Mouse (Mus musculus) kidney, postnatal 10 days (tissue): Measurements from ENCODE around the gene Gjc2.

Experiments used
- DNase-seq: peaks from one replicate; pipeline ENCODE4 v3.0.0; 2021; ENCODE audit warnings: mixed read lengths

Gene Gjc2

DNA sequence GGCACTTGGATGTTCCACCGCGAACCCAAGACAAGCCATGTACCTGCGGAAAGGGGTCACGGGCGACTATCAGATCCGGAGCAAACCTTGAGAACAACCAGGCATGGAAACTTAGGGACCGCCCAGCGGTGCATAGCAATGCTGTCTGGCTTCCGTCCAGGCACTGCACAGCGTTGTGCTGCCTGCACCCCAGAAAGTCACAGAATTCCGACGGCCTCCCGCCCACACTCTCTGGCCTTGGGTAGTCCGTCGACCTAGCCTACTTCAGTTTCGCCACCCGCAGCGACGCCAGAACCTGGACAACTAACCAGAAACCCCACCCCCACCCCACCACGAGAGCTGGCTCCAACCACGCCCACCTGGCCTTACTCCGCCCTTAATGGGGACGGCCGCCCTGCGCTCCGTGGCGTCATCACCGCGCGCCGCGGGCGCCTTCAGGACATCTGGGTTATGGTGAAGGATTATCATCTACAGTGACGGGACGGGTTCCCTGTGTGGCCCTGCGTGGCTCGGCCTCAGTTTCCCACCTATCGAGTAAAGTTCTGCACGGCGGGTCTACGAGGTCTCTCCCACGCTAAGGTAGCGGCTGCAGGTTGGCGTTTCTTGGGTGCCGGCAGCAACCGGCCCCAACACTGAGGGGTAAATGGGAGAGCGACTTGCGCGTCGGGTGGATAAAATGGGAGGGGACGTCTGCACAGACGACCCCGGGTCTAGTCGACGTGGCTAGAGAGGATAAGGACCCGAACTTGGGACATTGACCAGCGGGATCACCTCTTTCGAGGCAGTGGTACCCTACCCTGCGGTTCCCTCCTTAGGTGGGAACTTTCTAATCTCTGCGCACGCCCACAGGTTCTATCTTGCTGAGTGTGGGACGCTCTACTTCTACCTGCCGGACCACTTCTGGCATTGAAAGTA lies 19.3 kb upstream of the Gjc2 start, which contains the start of gene Mrpl55:
TSS of gene Mrpl55 (plus strand) at position 406 of the 915 bp plus-strand sequence.
- DNase-seq = peak; percentile 98

- no peak for DNase-seq
Measured at GRCm38 (mm10) chr11:59201216-59202002, 18.4 kb upstream of the Gjc2 start.

GRCm38 (mm10) chr11:59196230-59196629 lies 13.2 kb upstream of the Gjc2 start:
- no peak for DNase-seq

DNA sequence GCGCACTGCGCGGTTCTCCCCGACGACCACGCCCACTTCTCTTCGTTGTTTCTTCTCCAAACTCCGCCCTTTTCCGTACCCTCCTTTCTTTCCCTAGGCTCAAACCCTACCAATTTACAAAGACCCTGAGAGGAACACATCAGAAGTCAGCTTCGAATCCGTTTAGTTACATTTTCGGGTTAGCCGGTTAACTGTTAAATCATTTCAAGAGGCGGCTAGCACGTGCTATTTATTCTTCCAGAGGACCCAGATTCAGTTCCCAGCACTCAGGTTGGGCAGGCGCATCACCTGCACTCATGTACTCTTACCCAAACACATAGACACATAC lies 9.0 kb upstream of the Gjc2 start, which contains the start of gene Guk1:
TSS of gene Guk1 (minus strand) at position 154 of the 328 bp plus-strand sequence.
- DNase-seq = no peak

DNA sequence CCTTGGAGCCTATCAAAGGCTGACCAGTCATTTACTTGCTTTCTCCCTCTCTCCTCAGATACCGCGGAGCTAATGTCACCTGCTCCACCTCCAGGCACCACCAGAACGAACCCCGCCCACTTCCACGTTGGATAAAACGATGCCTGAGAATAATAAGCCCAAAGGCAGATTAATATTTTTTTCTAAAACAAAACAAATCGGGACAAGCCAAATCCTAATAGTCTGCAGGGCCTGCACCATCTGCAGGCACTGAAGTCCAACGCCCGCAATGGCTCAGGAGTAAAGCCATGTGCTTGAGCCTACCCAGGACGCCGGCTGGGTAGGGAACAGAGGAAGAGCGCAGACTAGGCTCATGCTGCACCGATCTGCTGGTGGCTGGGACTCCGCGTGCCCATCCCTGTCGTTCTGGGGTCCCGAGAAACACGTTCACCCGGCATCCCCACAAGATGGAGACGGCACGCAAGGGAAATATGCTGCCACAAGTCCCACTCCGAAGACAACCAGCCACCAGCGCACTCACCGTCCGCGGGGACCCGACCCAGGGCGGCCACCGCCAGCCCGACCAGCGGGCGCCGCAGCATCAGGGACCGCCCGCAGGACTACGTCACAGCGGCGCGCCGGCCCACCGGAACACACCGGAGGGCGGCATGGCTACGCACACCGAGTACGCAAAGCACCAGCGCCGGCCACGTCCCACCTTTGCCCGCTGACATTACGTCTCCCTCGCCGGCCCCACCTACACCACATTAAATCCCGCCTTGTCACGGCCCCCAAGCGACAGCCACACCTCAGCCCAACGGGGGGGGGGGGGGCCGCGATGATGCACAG lies 8.4 kb upstream of the Gjc2 start:
- DNase-seq = peak; percentile 95

- DNase-seq = no peak
Measured at GRCm38 (mm10) chr11:59187706-59188105, 4.7 kb upstream of the Gjc2 start.

DNA sequence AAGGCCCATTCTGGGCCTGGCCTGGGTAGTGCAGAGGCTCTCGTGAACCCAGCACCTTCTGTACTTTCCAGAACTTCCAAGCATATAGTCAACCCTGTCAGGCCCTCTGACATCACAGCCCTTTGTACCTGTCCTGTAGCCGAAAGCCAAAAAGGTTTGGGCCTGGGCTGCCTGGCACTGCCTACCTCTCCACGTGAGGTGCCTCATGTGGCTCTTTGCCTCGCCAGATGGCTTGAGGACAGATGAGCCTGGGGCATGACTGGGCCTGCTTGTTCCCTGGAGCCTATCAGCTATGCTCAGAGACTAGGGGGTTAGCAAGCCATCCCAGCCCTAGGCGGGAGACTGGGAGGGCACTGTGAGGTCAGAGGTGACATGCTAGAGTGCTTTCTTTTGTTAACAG lies 2.5 kb upstream of the Gjc2 start:
- DNase-seq = no peak

DNA sequence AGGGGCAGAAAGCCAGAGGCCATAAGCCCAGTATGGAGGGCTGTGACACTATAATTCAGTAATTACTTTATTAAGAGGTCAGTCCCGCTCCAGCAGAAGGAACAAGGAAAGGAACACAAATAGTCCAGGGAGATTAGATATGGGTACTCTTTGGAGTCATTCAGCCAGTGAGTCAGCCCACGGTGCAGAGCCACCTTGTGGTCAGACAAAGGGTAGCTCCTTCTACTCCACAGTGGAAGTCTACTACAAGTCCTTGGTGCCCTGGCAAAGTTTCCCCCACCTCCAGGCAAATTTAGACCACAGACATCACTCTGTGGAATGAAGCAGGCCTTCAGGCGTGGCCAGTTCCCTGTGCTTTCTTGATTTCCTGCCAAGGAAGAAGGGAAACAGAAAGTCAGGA lies 808 bp upstream of the Gjc2 start:
- DNase-seq = peak; percentile 79

DNA sequence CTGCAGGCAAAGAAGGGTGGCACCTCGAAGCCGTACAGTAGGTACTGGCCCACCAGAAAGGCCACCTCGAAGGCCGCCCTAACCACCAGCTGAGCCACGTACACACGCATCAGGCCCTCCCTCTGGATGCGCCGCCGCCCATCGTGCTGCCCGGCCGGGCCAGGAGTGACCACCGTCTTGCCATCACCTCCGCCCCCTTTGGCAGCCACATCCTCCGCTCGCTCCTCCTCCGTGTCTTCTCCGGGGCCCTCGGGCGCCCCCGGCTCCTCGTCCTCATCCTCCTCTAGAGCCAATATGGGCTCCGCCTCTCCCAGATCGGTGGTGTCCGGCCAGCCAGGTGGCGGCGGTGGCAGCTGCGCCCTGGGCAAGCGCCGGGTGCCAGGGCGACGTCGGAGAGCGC lies 6.1 kb downstream of the Gjc2 start:
- no peak for DNase-seq

DNA sequence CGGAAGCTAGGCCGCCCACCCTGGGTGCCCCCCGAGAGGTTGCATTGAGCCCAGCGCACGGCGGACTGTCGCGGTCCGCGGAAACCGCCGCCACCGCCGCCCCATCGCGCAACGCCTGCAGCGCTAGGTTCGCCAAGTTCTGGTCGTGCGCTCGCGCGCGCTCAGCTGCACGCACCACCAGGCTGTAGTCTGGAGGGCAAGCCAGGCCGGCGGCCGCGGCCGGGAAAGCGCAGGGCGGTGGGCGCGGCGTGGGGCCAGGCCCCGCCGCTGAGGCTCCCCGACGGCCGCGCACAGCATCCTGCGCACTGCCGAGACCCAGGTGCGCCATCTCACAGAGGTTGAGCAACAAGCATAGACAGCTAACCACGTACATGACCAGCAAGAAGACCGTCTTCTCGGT lies 6.5 kb downstream of the Gjc2 start:
- DNase-seq = peak; percentile 44

- no peak for DNase-seq
Measured at GRCm38 (mm10) chr11:59174189-59174838, 8.7 kb downstream of the Gjc2 start.

DNA sequence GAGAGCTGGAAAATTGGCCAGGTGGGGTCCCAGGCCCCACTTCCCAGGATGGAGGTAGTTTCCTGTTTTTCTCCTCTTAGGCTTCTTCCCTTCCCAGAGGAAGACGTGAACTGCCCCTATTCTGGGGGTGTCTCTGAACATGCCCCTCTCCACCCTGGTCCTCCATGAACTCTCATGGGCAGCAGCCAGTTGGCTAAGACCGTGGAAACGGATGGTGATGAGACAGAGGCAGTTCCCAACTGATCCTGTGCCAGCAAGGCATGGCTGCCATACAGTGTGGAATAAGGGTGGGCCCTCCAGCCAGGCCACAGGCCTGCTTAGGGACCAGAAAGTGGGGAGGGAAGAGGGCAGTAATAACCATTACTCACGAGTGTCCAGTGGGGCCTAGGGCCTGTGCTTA lies 12.5 kb downstream of the Gjc2 start:
- DNase-seq = no peak

- no peak for DNase-seq
Measured at GRCm38 (mm10) chr11:59169807-59170206, 13.2 kb downstream of the Gjc2 start.

DNA sequence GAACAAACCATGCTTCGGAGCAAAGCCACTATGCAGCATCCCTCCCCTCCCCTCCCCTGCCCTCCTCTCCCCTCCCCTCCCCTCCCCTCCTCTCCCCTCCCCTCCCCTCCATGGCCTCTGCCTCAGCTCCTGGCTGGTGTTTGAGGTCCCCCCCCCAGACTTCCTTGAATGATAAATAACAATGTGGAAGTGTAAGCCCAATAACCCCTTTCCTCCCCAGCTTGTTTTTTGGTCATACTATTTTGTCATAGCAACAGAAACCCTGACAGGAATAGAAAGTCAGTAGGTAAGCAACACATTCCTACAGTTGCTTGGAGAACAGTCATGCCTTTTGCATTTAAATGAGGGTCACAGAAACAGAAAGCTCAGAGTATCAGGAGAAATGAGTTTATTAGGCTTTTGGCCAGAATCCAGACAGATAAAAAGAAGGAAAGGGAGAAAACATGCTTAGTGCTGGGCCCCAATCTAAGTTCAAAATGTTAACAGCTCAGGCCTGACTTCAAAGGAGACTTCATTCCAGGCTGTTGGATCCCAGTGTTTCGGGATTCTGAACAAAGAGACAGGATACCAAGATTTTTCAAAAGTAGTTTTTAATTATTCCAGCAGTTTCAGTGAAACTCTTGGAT lies 17.3 kb downstream of the Gjc2 start:
- no peak for DNase-seq

DNA sequence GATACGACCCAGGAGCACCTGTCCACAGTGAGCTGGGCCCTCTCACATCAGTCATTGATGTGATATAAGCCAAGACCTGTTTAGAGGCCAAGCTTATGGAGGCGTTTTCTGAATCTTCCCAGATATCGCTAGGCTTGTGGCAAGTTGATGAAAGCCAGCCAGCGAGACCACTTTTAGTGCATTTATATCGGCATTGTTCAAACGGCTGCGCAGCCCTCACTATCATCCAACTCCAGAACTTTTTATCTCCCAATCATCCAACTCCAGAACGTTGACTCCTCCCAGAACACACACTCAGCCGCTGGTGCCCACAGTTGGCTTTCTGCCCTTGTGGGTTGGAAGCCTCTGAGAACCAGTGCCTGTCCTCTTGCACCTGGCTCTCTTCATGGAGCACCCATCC lies 18.6 kb downstream of the Gjc2 start:
- no peak for DNase-seq

- DNase-seq = peak; percentile 99
Measured at GRCm38 (mm10) chr11:59163255-59164236, 19.5 kb downstream of the Gjc2 start, which contains the start of gene Iba57. Gene Iba57 (minus strand): TSS chr11:59163739.

GRCm38 (mm10) chr11:59162443-59163254 lies 20.4 kb downstream of the Gjc2 start:
- DNase-seq = no peak

DNA sequence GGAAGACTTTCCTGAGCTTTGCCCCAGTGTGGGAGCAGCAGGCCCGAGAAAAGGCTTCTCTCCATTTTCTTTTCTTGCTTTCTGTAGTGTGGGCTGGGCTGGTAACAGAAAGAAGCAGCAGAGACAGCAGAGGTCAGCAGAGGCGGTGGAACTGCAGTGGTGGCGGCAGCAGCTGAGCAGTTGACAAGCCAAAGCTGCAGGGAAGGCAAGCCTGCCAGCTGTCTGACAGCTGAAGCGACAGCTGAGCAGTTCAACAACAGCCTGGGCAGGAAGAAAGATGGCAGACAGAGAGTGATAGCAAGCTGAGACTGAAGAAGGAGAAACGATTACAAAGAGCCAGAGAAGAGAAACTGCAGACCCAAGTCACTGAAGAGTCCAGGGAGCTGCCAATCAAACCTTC lies 21.6 kb downstream of the Gjc2 start:
- DNase-seq = peak; percentile 73

- no peak for DNase-seq
Measured at GRCm38 (mm10) chr11:59159558-59159957, 23.5 kb downstream of the Gjc2 start.

DNA sequence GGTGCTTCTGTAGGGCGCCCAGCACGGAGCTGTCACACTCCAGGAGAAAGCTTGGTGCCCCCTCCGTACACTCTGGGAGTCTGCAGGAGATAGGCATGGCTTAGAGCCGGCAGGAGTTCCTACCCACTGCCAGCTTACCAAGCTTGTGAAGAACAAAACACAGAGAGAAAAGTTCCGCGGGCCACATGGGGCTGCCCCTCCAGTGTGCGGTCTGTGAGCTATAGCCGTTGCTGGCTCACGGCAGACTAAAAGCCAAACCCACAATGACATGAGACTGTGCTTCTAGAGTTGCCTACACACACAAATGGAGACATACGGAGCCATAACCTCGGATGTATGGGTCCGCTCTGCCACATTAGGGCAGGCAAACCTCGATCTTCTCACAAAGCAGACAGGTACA lies 23.9 kb downstream of the Gjc2 start:
- no peak for DNase-seq
